Mouse (Mus musculus) stomach, postnatal 0 days (tissue): ENCODE results near the gene Klrb1b. TPM values are rescaled to one million over a fixed set of nuclear protein-coding genes. Genes with fewer than 3 reads are reported as not detected.
"Not testable (repeated sequence)": the region's sequence is repeated elsewhere in the genome, so short reads cannot be mapped to it uniquely, and the experiment has no call there.

Experiments
- ATAC-seq: fragments of 200-750 bp; cut with Nextera tagmentation; 2 replicates; pipeline ENCODE4 v1.8.0; 2017; ENCODE audit not compliant: low FRiP score, low TSS enrichment
- DNase-seq: peaks from one replicate; pipeline ENCODE4 v3.0.0-alpha.2; 2016; ENCODE audit warnings: low spot score
- H3K27ac ChIP-seq: fragments of 300-500 bp; sonication (generic); replicated peaks from 2 replicates; pipeline ENCODE4 v1.5.1; 2014; ENCODE audit warnings: mild to moderate bottlenecking, control low read depth
- H3K27me3 ChIP-seq: fragments of 300-500 bp; sonication (generic); 2 replicates; pipeline ENCODE4 v1.6.1; 2014; ENCODE audit warnings: low read length; ENCODE audit not compliant: control insufficient read depth, insufficient read depth
- H3K36me3 ChIP-seq: fragments of 300-500 bp; sonication (generic); 2 replicates; pipeline ENCODE4 v1.6.1; 2014; ENCODE audit warnings: low read length, mixed read lengths; ENCODE audit not compliant: control insufficient read depth, insufficient read depth
- H3K4me1 ChIP-seq: fragments of 300-500 bp; sonication (generic); replicated peaks from 2 replicates; pipeline ENCODE4 v1.6.1; 2014; ENCODE audit warnings: antibody characterized with exemption; ENCODE audit not compliant: control insufficient read depth, insufficient read depth
- H3K4me2 ChIP-seq: fragments of 300-500 bp; sonication (generic); replicated peaks from 2 replicates; pipeline ENCODE4 v1.6.1; 2014; ENCODE audit warnings: low read depth, mild to moderate bottlenecking, control low read depth, moderate library complexity
- H3K4me3 ChIP-seq: fragments of 300-500 bp; sonication (generic); 2 replicates; pipeline ENCODE4 v1.5.1; 2014; ENCODE audit warnings: low read depth, low read length, control low read depth
- H3K9ac ChIP-seq: fragments of 300-500 bp; sonication (generic); 2 replicates; pipeline ENCODE4 v1.6.1; 2014; ENCODE audit warnings: mild to moderate bottlenecking, low read length, control low read depth, mixed read lengths
- H3K9me3 ChIP-seq: fragments of 300-500 bp; sonication (generic); 2 replicates; pipeline ENCODE4 v1.6.1; 2016; ENCODE audit warnings: low read length; ENCODE audit not compliant: control insufficient read depth
- CTCF ChIP-seq: IDR thresholded peaks from 2 replicates; pipeline ENCODE4 v1.5.1; 2016; ENCODE audit warnings: antibody characterized with exemption, low read depth, mild to moderate bottlenecking, moderate library complexity
- EP300 ChIP-seq: optimal IDR thresholded peaks from 2 replicates; pipeline ENCODE3; 2016; ENCODE audit warnings: antibody characterized with exemption
- WGBS: fragments of 180-500 bp; shearing (Covaris S2); extraction: QIAGEN DNeasy Blood & Tissue Kit; methylation state at CpG from one replicate; pipeline ENCODE4 v1.1.7; 2014; 5-methylcytosine and 5-hydroxymethylcytosine counted together
- polyA plus RNA-seq: library from polyadenylated mRNA; unstranded; fragments of >200 nt; fragmentation: Nextera tagmentation; extraction: Ambion mirVana; gene quantifications from 2 replicates; pipeline ENCODE4 v1.2.1, GENCODE M21; 2015

The Klrb1b gene
- polyA plus RNA-seq, 1 experiment from 2014 or later, result 0.19 TPM

- Histone ChIP-seq H3K27ac (no peak overlapping the region), H3K27me3 (no peaks in the 10 kb centered on the region), H3K9me3 (no peaks in the 10 kb centered on the region), H3K4me2 (no peak overlapping the region), H3K36me3 (no peaks in the 10 kb centered on the region), H3K4me3 (no peak overlapping the region), H3K4me1 (no peaks in the 10 kb centered on the region), H3K9ac (no peak overlapping the region)
- 84% methylated on average over 5 of the region's 5 CpGs for WGBS
- DNase-seq (peak; percentile 53), ATAC-seq (0 out of 2 replicates have a peak, but pooled peaks have one; percentile 45)
- TF ChIP-seq EP300 (no peak), CTCF (peak; percentile 77)
Observed at GRCm38 (mm10) chr6:128808532-128808931, 17.6 kb downstream of the Klrb1b start.

GRCm38 (mm10) chr6:128807021-128807420 lies 19.1 kb downstream of the Klrb1b start:
- H3K9me3 ChIP-seq, result no peaks in the 10 kb centered on the region
- no peak overlapping the region for H3K4me3 ChIP-seq
- ATAC-seq, result no peak
- H3K9ac ChIP-seq, result no peak overlapping the region
- no peak overlapping the region for H3K27ac ChIP-seq
- H3K36me3 ChIP-seq, result no peaks in the 10 kb centered on the region
- WGBS, result 62% methylated on average over 3 of the region's 3 CpGs
- DNase-seq, result no peak
- H3K4me2 ChIP-seq, result no peak overlapping the region
- no peaks in the 10 kb centered on the region for H3K27me3 ChIP-seq
- H3K4me1 ChIP-seq, result no peaks in the 10 kb centered on the region
- peak; percentile 57 for TF ChIP-seq CTCF
- no peak for TF ChIP-seq EP300

DNA sequence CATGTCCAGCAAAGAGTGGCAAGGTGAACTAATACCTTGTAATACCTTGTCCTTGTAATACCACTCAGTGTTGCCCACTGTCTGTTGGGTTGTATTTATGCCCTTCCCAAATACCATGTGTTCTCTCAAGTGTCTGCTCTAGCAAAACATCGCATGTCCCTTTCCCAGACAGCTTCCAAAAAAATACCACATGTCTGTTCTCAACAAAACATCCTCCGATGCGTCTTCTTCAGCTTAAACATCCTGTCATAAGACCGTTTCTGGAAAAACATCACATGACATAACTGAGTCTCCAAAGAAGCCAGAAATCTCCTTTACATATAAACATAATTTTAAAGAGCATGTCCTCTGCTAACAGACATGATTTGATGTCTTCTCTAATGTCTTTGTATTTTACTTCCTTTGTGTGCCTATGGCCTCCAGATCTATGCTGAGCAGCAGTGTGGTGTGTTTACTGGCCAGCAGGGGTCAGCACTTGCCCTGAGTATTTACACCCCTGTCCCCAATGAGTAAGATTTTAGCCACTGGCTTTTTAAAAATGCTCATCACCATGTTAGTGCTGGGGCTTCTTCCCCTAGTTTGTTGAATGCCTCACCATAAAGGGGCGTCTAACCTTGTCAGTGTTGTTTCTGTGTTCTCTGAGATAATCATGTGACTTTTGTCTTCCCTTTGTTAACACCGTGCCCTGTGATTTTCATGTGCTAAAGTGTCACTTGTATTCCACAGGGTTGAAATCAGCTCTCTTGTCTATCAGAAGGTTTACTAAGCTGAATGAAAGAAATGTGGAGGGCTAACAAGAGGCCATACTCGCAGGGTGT lies 21.1 kb downstream of the Klrb1b start:
- not testable (repeated sequence) for H3K4me3 ChIP-seq, H3K9ac ChIP-seq, H3K27ac ChIP-seq, H3K36me3 ChIP-seq, H3K4me1 ChIP-seq, H3K27me3 ChIP-seq, H3K9me3 ChIP-seq, H3K4me2 ChIP-seq
- WGBS, result 48% methylated on average over 7 of the region's 7 CpGs
- TF ChIP-seq CTCF, result peak; percentile 77
- DNase-seq (peak; percentile 63), ATAC-seq (peak; percentile 27; the same call in 1 of the 2 replicates)

DNA sequence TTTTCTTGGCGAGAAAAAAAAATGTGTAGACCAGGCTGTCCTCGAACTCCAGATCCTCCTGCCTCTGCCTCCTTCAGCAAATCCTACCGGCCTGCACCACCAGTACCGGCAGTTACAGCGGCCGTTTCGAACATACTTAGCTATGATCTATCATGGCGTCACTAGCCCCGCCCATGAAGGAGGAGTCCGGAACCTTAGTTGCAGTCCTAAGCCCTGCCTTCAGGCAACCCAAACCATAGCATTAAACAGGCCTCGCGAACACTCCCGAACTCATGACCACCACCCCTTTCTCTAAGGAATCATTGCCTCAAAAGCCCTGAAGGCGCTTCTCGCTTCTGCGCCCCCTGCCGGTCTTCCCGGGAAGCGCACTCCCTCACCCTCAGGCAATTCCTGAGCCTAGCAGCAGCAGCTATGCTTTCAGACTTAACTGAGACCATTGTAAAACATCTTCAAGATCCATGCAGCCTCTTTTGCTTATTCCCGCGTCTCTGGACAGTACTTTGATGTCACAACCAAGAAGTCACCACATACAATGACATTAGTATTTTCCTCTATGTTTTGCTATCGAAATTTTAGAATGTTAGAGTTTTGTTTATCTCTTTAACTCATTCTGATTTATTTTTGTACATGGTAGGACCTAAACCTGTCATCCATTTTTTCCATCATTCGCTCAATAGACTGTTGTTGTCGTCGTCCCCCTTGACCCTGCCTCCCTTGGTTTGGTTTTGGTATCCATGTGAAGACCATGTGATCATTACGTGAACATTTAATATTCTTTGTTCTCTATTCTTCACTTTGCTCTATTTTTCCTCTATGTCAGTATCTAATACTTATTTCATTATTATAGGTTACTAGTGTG lies 22.9 kb downstream of the Klrb1b start:
- 6% methylated on average over 26 of the region's 26 CpGs for WGBS
- H3K4me3 ChIP-seq, result peak overlapping the region; percentile 41
- H3K9ac ChIP-seq, result 0 out of 2 replicates have a peak overlapping the region, but pooled peaks have one; percentile 24
- H3K27me3 ChIP-seq, result no peaks in the 10 kb centered on the region
- H3K36me3 ChIP-seq, result no peaks in the 10 kb centered on the region
- no peaks in the 10 kb centered on the region for H3K9me3 ChIP-seq
- DNase-seq, result peak; percentile 98
- TF ChIP-seq CTCF (peak; percentile 99), EP300 (no peak)
- peak; percentile 97 for ATAC-seq
- H3K4me1 ChIP-seq, result no peaks in the 10 kb centered on the region
- no peak overlapping the region; the same call in 1 of the 2 replicates for H3K27ac ChIP-seq
- peak overlapping the region; percentile 56 for H3K4me2 ChIP-seq

GRCm38 (mm10) chr6:128802557-128802956 lies 23.6 kb downstream of the Klrb1b start:
- Histone ChIP-seq H3K4me3 (peak overlapping the region; percentile 41), H3K4me1 (no peaks in the 10 kb centered on the region), H3K27ac (peak overlapping the region; percentile 69), H3K9ac (peak overlapping the region; percentile 24; the same call in 1 of the 2 replicates), H3K27me3 (no peaks in the 10 kb centered on the region), H3K4me2 (peak overlapping the region; percentile 56), H3K36me3 (no peaks in the 10 kb centered on the region), H3K9me3 (no peaks in the 10 kb centered on the region)
- DNase-seq (no peak), ATAC-seq (peak; percentile 18; the same call in 1 of the 2 replicates)
- 16% methylated on average over 10 of the region's 10 CpGs for WGBS
- TF ChIP-seq EP300 (no peak), CTCF (no peak)

DNA sequence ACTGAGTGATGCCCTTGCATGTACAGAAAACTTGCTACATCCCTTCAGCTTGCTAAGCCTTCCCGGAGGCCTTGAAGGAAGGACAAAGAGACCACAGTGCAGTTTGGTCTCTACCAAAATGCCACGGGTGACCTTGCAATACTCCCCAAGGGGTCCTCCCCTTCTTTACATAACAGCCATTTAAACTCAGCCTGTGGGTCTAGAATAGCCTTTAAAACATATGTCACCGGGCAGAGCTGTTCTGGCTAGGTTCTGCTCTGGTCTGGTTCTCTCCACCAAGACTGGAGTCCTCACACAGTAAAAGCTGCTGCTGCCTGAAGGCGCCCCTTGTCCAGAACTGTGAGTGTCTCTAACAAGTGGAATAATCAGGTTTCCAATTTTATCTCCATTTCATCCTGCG lies 25.4 kb downstream of the Klrb1b start:
- not testable (repeated sequence) for ATAC-seq, H3K36me3 ChIP-seq, H3K4me3 ChIP-seq, H3K27me3 ChIP-seq, H3K4me2 ChIP-seq, H3K27ac ChIP-seq, H3K9me3 ChIP-seq, DNase-seq, H3K4me1 ChIP-seq, H3K9ac ChIP-seq
- 86% methylated on average over 5 of the region's 5 CpGs for WGBS
